Mouse (Mus musculus) lung, adult 2 months (tissue): Measurements from ENCODE around the gene Cbarp.

Source experiments
- CTCF ChIP-seq: fragments of 200-500 bp; IDR thresholded peaks from 2 replicates; pipeline ENCODE4 v1.5.1; 2011; ENCODE audit warnings: mild to moderate bottlenecking, low read length, control low read depth; ENCODE audit not compliant: insufficient read depth
- POLR2A ChIP-seq: fragments of 200-500 bp; IDR thresholded peaks from 2 replicates; pipeline ENCODE4 v1.6.1; 2011; ENCODE audit warnings: low read depth, mild to moderate bottlenecking, control low read depth, low read length, borderline replicate concordance; ENCODE audit errors: extremely low read depth

DNA sequence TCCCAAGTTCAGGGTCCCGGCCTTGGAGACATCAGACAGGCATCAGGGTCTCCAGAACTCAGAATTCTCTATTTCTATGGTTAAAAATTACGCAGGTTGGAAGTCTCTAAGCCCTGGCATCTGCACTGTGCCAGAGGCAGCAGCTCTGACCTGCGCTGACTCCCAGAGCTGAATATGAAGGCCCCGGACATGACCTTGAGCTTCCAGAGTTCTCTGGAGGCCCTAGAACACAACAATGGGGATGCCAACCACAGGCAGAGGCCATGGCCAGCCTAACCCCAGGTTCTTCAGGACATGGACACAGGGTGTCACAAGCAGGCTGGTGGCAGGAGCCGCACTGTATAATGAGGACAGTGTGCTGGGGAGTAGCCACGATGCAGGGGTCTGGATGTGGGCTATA lies 46.5 kb downstream of the Cbarp start:
- no peak for TF ChIP-seq CTCF
- TF ChIP-seq POLR2A: no peak
